Mouse (Mus musculus) midbrain, embryonic 15.5 days (tissue): ENCODE data around the gene Rbm43. TPM values are rescaled to one million over a fixed set of nuclear protein-coding genes. Genes with fewer than 3 reads are reported as not detected.

Experiments
- ATAC-seq: fragments of 200-750 bp; cut with Nextera tagmentation; replicated peaks from 2 replicates; pipeline ENCODE4 v1.8.0; 2017; ENCODE audit warnings: moderate TSS enrichment
- H3K27ac ChIP-seq: fragments of 300-500 bp; sonication (generic); 2 replicates; pipeline ENCODE4 v1.5.1; 2015; ENCODE audit warnings: mild to moderate bottlenecking, inconsistent platforms
- H3K27me3 ChIP-seq: fragments of 300-500 bp; sonication (generic); replicated peaks from 2 replicates; pipeline ENCODE4 v1.6.1; 2015; ENCODE audit warnings: inconsistent platforms
- H3K36me3 ChIP-seq: fragments of 300-500 bp; sonication (generic); replicated peaks from 2 replicates; pipeline ENCODE4 v1.6.1; 2015; ENCODE audit warnings: inconsistent platforms
- H3K4me1 ChIP-seq: fragments of 300-500 bp; sonication (generic); 2 replicates; pipeline ENCODE4 v1.6.1; 2015; ENCODE audit warnings: inconsistent platforms
- H3K4me2 ChIP-seq: fragments of 300-500 bp; sonication (generic); 2 replicates; pipeline ENCODE4 v1.6.1; 2015; ENCODE audit warnings: inconsistent platforms, mild to moderate bottlenecking, moderate library complexity
- H3K4me3 ChIP-seq: fragments of 300-500 bp; sonication (generic); 2 replicates; pipeline ENCODE4 v1.5.1; 2015; ENCODE audit warnings: mild to moderate bottlenecking, inconsistent platforms
- H3K9ac ChIP-seq: fragments of 300-500 bp; sonication (generic); 2 replicates; pipeline ENCODE4 v1.6.1; 2015; ENCODE audit warnings: mild to moderate bottlenecking, inconsistent platforms
- H3K9me3 ChIP-seq: fragments of 300-500 bp; sonication (generic); 2 replicates; pipeline ENCODE4 v1.6.1; 2016; ENCODE audit warnings: inconsistent platforms
- WGBS: fragments of 180-500 bp; shearing (Covaris S2); methylation state at CpG from one replicate; pipeline ENCODE4 v1.1.7; 2015; ENCODE audit warnings: mixed read lengths; 5-methylcytosine and 5-hydroxymethylcytosine counted together
- polyA plus RNA-seq: library from polyadenylated mRNA; unstranded; fragments of >200 nt; fragmentation: Nextera tagmentation; extraction: Ambion mirVana; gene quantifications from 2 replicates; pipeline ENCODE4 v1.2.1, GENCODE M21; 2015

Gene Rbm43
- 5.1 and 6.1 TPM in 2 replicates for polyA plus RNA-seq

- H3K36me3 ChIP-seq: no peaks in the 10 kb centered on the region
- H3K27ac ChIP-seq: no peak within 1 kb of the TSS
- peak; percentile 92 for ATAC-seq
- peak within 1 kb of the TSS; percentile 47 for H3K9ac ChIP-seq
- H3K27me3 ChIP-seq: no peaks in the 10 kb centered on the region
- peak within 1 kb of the TSS; percentile 47 for H3K4me3 ChIP-seq
- no peaks in the 10 kb centered on the region for H3K9me3 ChIP-seq
- H3K4me2 ChIP-seq: peak within 1 kb of the TSS; percentile 73
- 0 out of 2 replicates have a peak, but pooled peaks cover 3% of the 10 kb centered on the region for H3K4me1 ChIP-seq
- WGBS: under 1% methylated on average over 48 of the region's 48 CpGs
These were observed at the start of gene Rbm43 for GRCm38 (mm10) chr2:51934574-51935334. Rbm43 (minus strand) TSS chr2:51935163.

- H3K4me1 ChIP-seq: peaks cover 4% of the 10 kb centered on the region
- H3K4me3 ChIP-seq: no peak overlapping the region
- 72% methylated on average over 13 of the region's 13 CpGs for WGBS
- H3K27me3 ChIP-seq: no peaks in the 10 kb centered on the region
- H3K9ac ChIP-seq: no peak overlapping the region
- no peak for ATAC-seq
- H3K36me3 ChIP-seq: no peaks in the 10 kb centered on the region
- no peak overlapping the region for H3K27ac ChIP-seq
- no peaks in the 10 kb centered on the region for H3K9me3 ChIP-seq
- no peak overlapping the region; the same call in 1 of the 2 replicates for H3K4me2 ChIP-seq
These were observed 47.3 kb upstream of the Rbm43 start for GRCm38 (mm10) chr2:51982288-51982687.

- H3K4me1 ChIP-seq: peaks cover 4% of the 10 kb centered on the region
- H3K4me3 ChIP-seq: no peak overlapping the region
- H3K36me3 ChIP-seq: no peaks in the 10 kb centered on the region
- no peak for ATAC-seq
- peak overlapping the region; percentile 31 for H3K4me2 ChIP-seq
- no peak overlapping the region for H3K9ac ChIP-seq
- H3K27me3 ChIP-seq: no peaks in the 10 kb centered on the region
- H3K27ac ChIP-seq: peak overlapping the region; percentile 61
- H3K9me3 ChIP-seq: no peaks in the 10 kb centered on the region
- WGBS: 58% methylated on average over 11 of the region's 11 CpGs
These were observed 46.7 kb upstream of the Rbm43 start for GRCm38 (mm10) chr2:51981630-51982029.

GRCm38 (mm10) chr2:51973410-51973968 is 38.5 kb upstream of the Rbm43 start, which contains the start of gene Nmi:
Nmi (minus strand) TSS chr2:51973494.
- Histone ChIP-seq H3K4me2 (peak within 1 kb of the TSS; percentile 88), H3K9me3 (no peaks in the 10 kb centered on the region), H3K4me3 (peak within 1 kb of the TSS; percentile 53), H3K4me1 (no peaks in the 10 kb centered on the region; the same call in 1 of the 2 replicates), H3K27ac (0 out of 2 replicates have a peak within 1 kb of the TSS, but pooled peaks have one; percentile 26), H3K9ac (peak within 1 kb of the TSS; percentile 44), H3K27me3 (no peaks in the 10 kb centered on the region), H3K36me3 (no peaks in the 10 kb centered on the region)
- WGBS: 71% methylated on average over 9 of the region's 9 CpGs
- peak; percentile 67; the same call in 1 of the 2 replicates for ATAC-seq

- 0 out of 2 replicates have a peak overlapping the region, but pooled peaks have one; percentile 26 for H3K27ac ChIP-seq
- no peaks in the 10 kb centered on the region for H3K9me3 ChIP-seq
- no peaks in the 10 kb centered on the region for H3K27me3 ChIP-seq
- peak overlapping the region; percentile 44 for H3K9ac ChIP-seq
- whole genome bisulfite sequencing: 2% methylated on average over 40 of the region's 40 CpGs
- peak overlapping the region; percentile 88 for H3K4me2 ChIP-seq
- peak overlapping the region; percentile 53 for H3K4me3 ChIP-seq
- peak; percentile 79 for ATAC-seq
- H3K36me3 ChIP-seq: no peaks in the 10 kb centered on the region
- H3K4me1 ChIP-seq: no peaks in the 10 kb centered on the region; the same call in 1 of the 2 replicates
These were observed 37.9 kb upstream of the Rbm43 start for GRCm38 (mm10) chr2:51972641-51973409.

- Histone ChIP-seq H3K9me3 (no peaks in the 10 kb centered on the region), H3K4me3 (0 out of 2 replicates have a peak overlapping the region, but pooled peaks have one; percentile 53)
- ATAC-seq: no peak; the same call in 1 of the 2 replicates
These were observed 37.2 kb upstream of the Rbm43 start for GRCm38 (mm10) chr2:51972142-51972541.

GRCm38 (mm10) chr2:51970897-51971296 is 35.9 kb upstream of the Rbm43 start:
- H3K4me1 ChIP-seq: no peaks in the 10 kb centered on the region; the same call in 1 of the 2 replicates
- no peak overlapping the region for H3K27ac ChIP-seq
- 96% methylated on average over 4 of the region's 4 CpGs for WGBS
- no peak overlapping the region for H3K4me3 ChIP-seq
- H3K27me3 ChIP-seq: no peaks in the 10 kb centered on the region
- H3K4me2 ChIP-seq: no peak overlapping the region
- no peaks in the 10 kb centered on the region for H3K9me3 ChIP-seq
- H3K36me3 ChIP-seq: no peaks in the 10 kb centered on the region
- ATAC-seq: no peak
- H3K9ac ChIP-seq: no peak overlapping the region

More at GRCm38 (mm10) chr2:51972142-51972541, 37.2 kb upstream of the Rbm43 start:
- H3K4me1 ChIP-seq: no peaks in the 10 kb centered on the region; the same call in 1 of the 2 replicates
- H3K27ac ChIP-seq: no peak overlapping the region
- H3K27me3 ChIP-seq: no peaks in the 10 kb centered on the region
- WGBS: 82% methylated on average over 5 of the region's 5 CpGs
- peak overlapping the region; percentile 88; the same call in 1 of the 2 replicates for H3K4me2 ChIP-seq
- H3K36me3 ChIP-seq: no peaks in the 10 kb centered on the region
- no peak overlapping the region for H3K9ac ChIP-seq

GRCm38 (mm10) chr2:51967288-51967687 is 32.3 kb upstream of the Rbm43 start:
- Histone ChIP-seq H3K27ac (no peak overlapping the region), H3K36me3 (no peaks in the 10 kb centered on the region), H3K4me3 (no peak overlapping the region), H3K9me3 (no peaks in the 10 kb centered on the region), H3K4me2 (no peak overlapping the region), H3K27me3 (no peaks in the 10 kb centered on the region), H3K9ac (no peak overlapping the region), H3K4me1 (no peaks in the 10 kb centered on the region)
- WGBS: 84% methylated on average over 3 of the region's 3 CpGs
- ATAC-seq: no peak

GRCm38 (mm10) chr2:51953648-51954204 is 18.8 kb upstream of the Rbm43 start:
- WGBS: 91% methylated on average over 7 of the region's 7 CpGs
- Histone ChIP-seq H3K27me3 (no peaks in the 10 kb centered on the region), H3K4me3 (no peak overlapping the region), H3K9me3 (no peaks in the 10 kb centered on the region), H3K27ac (no peak overlapping the region), H3K4me1 (no peaks in the 10 kb centered on the region), H3K9ac (no peak overlapping the region), H3K4me2 (no peak overlapping the region), H3K36me3 (no peaks in the 10 kb centered on the region)
- no peak for ATAC-seq

- WGBS: 55% methylated on average over 1 of the region's 1 CpGs
- H3K9me3 ChIP-seq: no peaks in the 10 kb centered on the region
These were observed 15.9 kb upstream of the Rbm43 start for GRCm38 (mm10) chr2:51950876-51951275.

GRCm38 (mm10) chr2:51948105-51948830 is 13.3 kb upstream of the Rbm43 start:
- H3K36me3 ChIP-seq: no peaks in the 10 kb centered on the region
- H3K27ac ChIP-seq: no peak overlapping the region
- H3K4me3 ChIP-seq: no peak overlapping the region
- no peaks in the 10 kb centered on the region for H3K27me3 ChIP-seq
- H3K4me2 ChIP-seq: no peak overlapping the region
- no peaks in the 10 kb centered on the region for H3K9me3 ChIP-seq
- ATAC-seq: no peak
- WGBS: 81% methylated on average over 6 of the region's 6 CpGs
- H3K4me1 ChIP-seq: no peaks in the 10 kb centered on the region
- H3K9ac ChIP-seq: no peak overlapping the region

More at GRCm38 (mm10) chr2:51950876-51951275, 15.9 kb upstream of the Rbm43 start:
- H3K27me3 ChIP-seq: no peaks in the 10 kb centered on the region
- H3K27ac ChIP-seq: no peak overlapping the region
- no peaks in the 10 kb centered on the region for H3K36me3 ChIP-seq
- no peaks in the 10 kb centered on the region for H3K4me1 ChIP-seq
- ATAC-seq: no peak
- no peak overlapping the region for H3K4me3 ChIP-seq
- no peak overlapping the region for H3K4me2 ChIP-seq
- H3K9ac ChIP-seq: no peak overlapping the region
